Mouse (Mus musculus) liver, adult 2 months (tissue): ENCODE results near the gene Pdzd2. TPM values are rescaled to one million over a fixed set of nuclear protein-coding genes. Genes with fewer than 3 reads are reported as not detected.

Source experiments
- DNase-seq: peaks from one replicate; pipeline ENCODE4 v3.0.0-alpha.2; 2011; ENCODE audit warnings: low read depth, low spot score; ENCODE audit errors: extremely low read depth
- H3K27ac ChIP-seq: fragments of 200-500 bp; replicated peaks from 2 replicates; pipeline ENCODE4 v1.5.1; 2012; ENCODE audit warnings: low read depth, mild to moderate bottlenecking, control low read depth, inconsistent platforms, low read length; ENCODE audit not compliant: insufficient read depth
- H3K27me3 ChIP-seq: fragments of 200-500 bp; 2 replicates; pipeline ENCODE4 v1.6.1; 2012; ENCODE audit warnings: mild to moderate bottlenecking, moderate library complexity, low read length, inconsistent platforms; ENCODE audit not compliant: control insufficient read depth, insufficient read depth
- H3K36me3 ChIP-seq: fragments of 200-500 bp; 2 replicates; pipeline ENCODE4 v1.6.1; 2012; ENCODE audit warnings: low read length, inconsistent platforms; ENCODE audit not compliant: control insufficient read depth, insufficient read depth
- H3K4me1 ChIP-seq: fragments of 200-500 bp; 2 replicates; pipeline ENCODE4 v1.6.1; 2011; ENCODE audit warnings: low read length; ENCODE audit not compliant: control insufficient read depth, insufficient read depth
- H3K4me3 ChIP-seq: fragments of 200-500 bp; 2 replicates; pipeline ENCODE4 v1.5.1; 2011; ENCODE audit warnings: low read depth, mild to moderate bottlenecking, control low read depth, low read length, moderate library complexity; ENCODE audit not compliant: insufficient read depth
- H3K79me2 ChIP-seq: fragments of 200-500 bp; 2 replicates; pipeline ENCODE4 v1.6.1; 2012; ENCODE audit warnings: inconsistent platforms, mild to moderate bottlenecking, low read length, moderate library complexity; ENCODE audit not compliant: control insufficient read depth, insufficient read depth
- H3K9ac ChIP-seq: fragments of 200-500 bp; 2 replicates; pipeline ENCODE4 v1.6.1; 2012; ENCODE audit warnings: low read depth, mild to moderate bottlenecking, control low read depth, inconsistent platforms, low read length
- CTCF ChIP-seq: fragments of 200-500 bp; IDR thresholded peaks from 2 replicates; pipeline ENCODE4 v1.5.1; 2011; ENCODE audit warnings: low read depth, low read length, control low read depth
- POLR2A ChIP-seq: fragments of 200-500 bp; IDR thresholded peaks from 2 replicates; pipeline ENCODE4 v1.6.1; 2011; ENCODE audit warnings: low read length, control low read depth; ENCODE audit not compliant: insufficient read depth; ENCODE audit errors: extremely low read depth
- WGBS: fragments of 180-500 bp; shearing (Covaris S2); methylation state at CpG from one replicate; pipeline ENCODE4 v1.1.7; 2018; 5-methylcytosine and 5-hydroxymethylcytosine counted together
- polyA plus RNA-seq: library from polyadenylated mRNA; depleted of rRNA; stranded (reverse); fragments of >200 nt; gene quantifications from 2 replicates; pipeline ENCODE4 v1.2.3, GENCODE M21; 2012
- total RNA-seq: library from RNA; depleted of rRNA; stranded (reverse); fragments of >200 nt; gene quantifications from 2 replicates; pipeline ENCODE4 v1.2.3, GENCODE M21; 2014

Gene Pdzd2
- total and polyA plus RNA-seq, 2 experiments, result 0.11 to 0.74 TPM

GRCm38 (mm10) chr15:12324326-12324725, 415.4 kb downstream of the Pdzd2 start:
- no peak overlapping the region for H3K27ac ChIP-seq
- no peak overlapping the region for H3K4me3 ChIP-seq
- no peaks in the 10 kb centered on the region for H3K36me3 ChIP-seq
- TF ChIP-seq CTCF (no peak), POLR2A (no peak)
- peaks cover 46% of the 10 kb centered on the region for H3K79me2 ChIP-seq
- no peaks in the 10 kb centered on the region for H3K27me3 ChIP-seq
- H3K9ac ChIP-seq, result no peak overlapping the region
- 91% methylated on average over 1 of the region's 1 CpGs for WGBS
- no peak for DNase-seq
- peaks cover 16% of the 10 kb centered on the region for H3K4me1 ChIP-seq

DNA sequence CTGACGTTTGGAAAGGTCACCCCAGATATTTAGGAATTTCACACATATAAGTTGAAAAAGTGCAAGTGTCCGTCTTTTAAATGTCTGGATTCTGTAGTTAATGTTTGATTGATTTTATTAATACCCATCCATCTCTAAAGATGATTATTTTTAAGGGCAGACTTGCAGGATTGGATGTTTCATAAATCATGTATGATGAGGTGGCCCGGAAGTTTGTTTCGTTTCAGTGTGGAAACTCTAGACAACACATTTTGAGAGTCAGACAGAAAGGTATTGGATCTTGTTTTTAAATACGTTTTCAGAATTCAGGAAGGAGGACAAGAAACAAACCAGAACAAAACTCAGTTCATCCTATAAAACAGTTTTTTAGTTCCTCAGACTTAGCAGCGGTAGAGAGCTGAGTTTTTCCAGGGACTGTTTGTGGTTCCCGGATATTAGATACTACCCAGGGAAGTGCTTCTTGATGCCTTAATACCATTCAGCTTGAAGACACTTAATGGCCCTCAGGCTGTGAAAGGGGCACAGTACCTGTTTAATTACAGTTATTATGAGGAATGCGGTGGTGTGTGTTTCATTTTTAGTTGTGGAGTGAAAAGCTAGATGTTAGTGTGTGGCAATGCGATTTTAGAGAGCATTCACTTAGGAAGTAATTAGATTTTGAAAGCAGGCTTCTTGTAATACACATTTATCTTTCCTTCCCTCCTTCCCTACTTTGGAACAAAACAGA, 416.9 kb downstream of the Pdzd2 start:
- 0 out of 2 replicates have a peak overlapping the region, but pooled peaks have one; percentile 94 for H3K27ac ChIP-seq
- no peaks in the 10 kb centered on the region for H3K27me3 ChIP-seq
- no peaks in the 10 kb centered on the region for H3K36me3 ChIP-seq
- TF ChIP-seq POLR2A (no peak), CTCF (no peak)
- peak overlapping the region; percentile 93 for H3K4me3 ChIP-seq
- no peak for DNase-seq
- peak overlapping the region; percentile 98 for H3K9ac ChIP-seq
- 5% methylated on average over 9 of the region's 9 CpGs for WGBS
- H3K4me1 ChIP-seq, result peaks cover 15% of the 10 kb centered on the region
- peaks cover 38% of the 10 kb centered on the region for H3K79me2 ChIP-seq

- Histone ChIP-seq H3K9ac (peak within 1 kb of the TSS; percentile 98), H3K27me3 (no peaks in the 10 kb centered on the region), H3K4me1 (peaks cover 13% of the 10 kb centered on the region), H3K36me3 (no peaks in the 10 kb centered on the region), H3K79me2 (peaks cover 32% of the 10 kb centered on the region), H3K27ac (peak within 1 kb of the TSS; percentile 94), H3K4me3 (peak within 1 kb of the TSS; percentile 93)
- no peak for TF ChIP-seq POLR2A
- no peak for TF ChIP-seq CTCF
- WGBS, result under 1% methylated on average over 67 of the region's 70 CpGs
- DNase-seq, result peak; percentile 47
Measured at GRCm38 (mm10) chr15:12321788-12322621, 417.7 kb downstream of the Pdzd2 start, which contains the start of gene 1810049J17Rik. 1810049J17Rik (minus strand) TSS chr15:12321899.

DNA sequence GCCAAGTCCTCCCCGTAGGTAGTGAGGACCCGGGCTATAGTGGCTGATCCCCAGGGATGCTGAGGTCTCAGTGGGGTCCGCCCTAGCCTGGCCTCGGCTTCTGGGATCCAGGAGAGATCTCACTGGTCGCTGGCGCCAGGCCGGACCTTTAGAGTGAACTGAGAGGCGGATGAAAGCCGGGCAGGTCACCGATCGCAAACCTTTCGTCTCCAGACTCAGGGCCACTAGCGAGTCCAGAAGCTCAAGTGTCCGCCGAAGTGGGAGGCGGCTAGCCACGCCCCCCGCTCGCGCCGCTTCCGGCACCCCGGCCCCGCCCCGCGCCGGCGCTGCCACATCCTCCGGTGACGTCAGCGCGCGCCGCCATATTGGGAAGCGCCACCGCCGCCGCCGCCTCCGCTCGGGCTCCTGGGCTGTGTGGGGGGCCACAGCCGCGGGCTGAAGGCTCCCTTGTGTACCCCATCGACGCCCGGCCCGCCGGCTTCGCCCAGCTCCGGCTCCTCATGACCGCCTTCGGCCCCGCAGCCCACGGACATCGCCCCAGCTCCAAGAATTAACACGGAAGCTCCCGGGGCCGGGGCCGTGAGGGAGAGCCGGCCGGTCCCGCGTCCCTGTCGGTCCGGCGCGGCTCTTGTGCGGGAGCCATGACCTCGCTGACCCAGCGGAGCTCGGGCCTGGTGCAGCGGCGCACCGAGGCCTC, 418.5 kb downstream of the Pdzd2 start, which contains the start of gene Golph3:
Golph3 (plus strand) TSS at position 360 of the 697 bp plus-strand sequence.
- TF ChIP-seq POLR2A (peak; percentile 73; the same call in 1 of the 2 replicates), CTCF (no peak)
- H3K36me3 ChIP-seq, result no peaks in the 10 kb centered on the region
- peak within 1 kb of the TSS; percentile 93 for H3K4me3 ChIP-seq
- peak; percentile 72 for DNase-seq
- peaks cover 31% of the 10 kb centered on the region for H3K79me2 ChIP-seq
- peaks cover 13% of the 10 kb centered on the region for H3K4me1 ChIP-seq
- H3K27me3 ChIP-seq, result no peaks in the 10 kb centered on the region
- WGBS, result under 1% methylated on average over 71 of the region's 74 CpGs
- peak within 1 kb of the TSS; percentile 98 for H3K9ac ChIP-seq
- H3K27ac ChIP-seq, result peak within 1 kb of the TSS; percentile 94

DNA sequence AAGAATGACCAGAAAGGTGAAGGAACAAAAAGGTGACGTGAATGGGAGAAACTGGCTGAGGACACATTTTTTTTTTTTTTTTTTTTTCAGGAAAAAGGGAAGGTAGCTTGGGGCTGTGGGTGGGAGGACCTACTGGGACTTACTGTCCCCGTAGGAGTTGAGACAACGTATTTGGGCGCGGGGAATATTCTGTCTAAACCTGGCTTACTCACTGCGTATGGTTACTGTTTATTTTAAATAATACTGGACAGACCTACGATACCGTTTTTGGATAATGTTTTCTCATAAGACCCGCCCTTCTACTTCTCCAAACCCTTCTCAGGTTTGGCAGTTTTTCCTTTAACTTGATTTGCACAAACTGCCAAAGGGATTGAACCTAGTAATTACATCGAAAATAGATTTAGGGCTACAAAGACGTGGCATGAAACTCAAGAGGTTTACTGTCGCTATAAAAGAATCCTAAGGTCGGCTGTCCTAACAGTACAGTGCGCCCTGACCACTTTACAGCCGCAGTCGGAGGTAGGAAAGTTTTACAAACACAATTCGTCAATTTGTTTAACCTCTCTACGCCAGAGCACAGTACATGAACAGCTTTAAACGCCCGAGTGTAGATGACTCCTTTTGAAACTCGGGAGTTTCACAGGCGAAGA, 419.2 kb downstream of the Pdzd2 start:
- Histone ChIP-seq H3K4me1 (peaks cover 10% of the 10 kb centered on the region), H3K4me3 (peak overlapping the region; percentile 93), H3K9ac (peak overlapping the region; percentile 80), H3K79me2 (peaks cover 24% of the 10 kb centered on the region), H3K36me3 (no peaks in the 10 kb centered on the region), H3K27ac (peak overlapping the region; percentile 70), H3K27me3 (no peaks in the 10 kb centered on the region)
- WGBS, result 5% methylated on average over 22 of the region's 22 CpGs
- no peak for TF ChIP-seq CTCF
- DNase-seq, result peak; percentile 65
